Mouse (Mus musculus) telencephalon, adult 2 months (tissue): ENCODE data around the gene Mettl7a3.

Source experiments
- DNase-seq: peaks from one replicate; pipeline ENCODE4 v3.0.0-alpha.2; 2011; ENCODE audit warnings: low read depth, low spot score

Mettl7a3 gene

DNA sequence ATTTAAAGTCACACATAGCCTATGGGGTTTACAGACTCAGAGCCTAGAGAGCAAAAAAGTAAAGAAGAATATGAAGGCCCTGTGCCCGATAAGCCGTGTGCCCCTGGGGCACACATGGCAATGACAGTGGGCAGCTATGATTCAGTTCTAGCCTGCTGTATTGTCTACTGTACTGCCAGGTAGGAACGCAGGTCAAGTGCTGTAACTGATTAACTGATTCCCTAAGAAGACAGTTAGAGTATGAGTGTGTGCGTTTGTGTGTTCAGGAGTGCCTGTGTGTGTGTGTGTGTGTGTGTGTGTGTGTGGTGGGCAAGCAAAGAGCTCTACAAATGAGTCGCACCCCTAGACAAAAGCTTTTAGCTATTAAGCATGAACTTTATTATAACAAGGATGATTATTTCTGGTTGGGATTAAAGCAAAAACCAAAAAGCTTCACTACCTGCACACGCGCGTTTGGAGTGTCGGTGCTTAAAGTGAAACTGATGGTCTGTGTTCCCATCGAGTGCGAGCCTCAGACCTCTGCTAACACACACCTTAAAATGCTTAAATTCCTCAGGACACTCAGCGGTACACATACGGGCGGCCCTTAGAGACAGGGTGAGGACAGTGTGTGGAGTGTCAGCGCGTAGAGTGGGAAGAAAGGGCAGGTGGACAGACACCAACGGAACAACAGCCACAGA lies 53.0 kb downstream of the Mettl7a3 start:
- DNase-seq = no peak

DNA sequence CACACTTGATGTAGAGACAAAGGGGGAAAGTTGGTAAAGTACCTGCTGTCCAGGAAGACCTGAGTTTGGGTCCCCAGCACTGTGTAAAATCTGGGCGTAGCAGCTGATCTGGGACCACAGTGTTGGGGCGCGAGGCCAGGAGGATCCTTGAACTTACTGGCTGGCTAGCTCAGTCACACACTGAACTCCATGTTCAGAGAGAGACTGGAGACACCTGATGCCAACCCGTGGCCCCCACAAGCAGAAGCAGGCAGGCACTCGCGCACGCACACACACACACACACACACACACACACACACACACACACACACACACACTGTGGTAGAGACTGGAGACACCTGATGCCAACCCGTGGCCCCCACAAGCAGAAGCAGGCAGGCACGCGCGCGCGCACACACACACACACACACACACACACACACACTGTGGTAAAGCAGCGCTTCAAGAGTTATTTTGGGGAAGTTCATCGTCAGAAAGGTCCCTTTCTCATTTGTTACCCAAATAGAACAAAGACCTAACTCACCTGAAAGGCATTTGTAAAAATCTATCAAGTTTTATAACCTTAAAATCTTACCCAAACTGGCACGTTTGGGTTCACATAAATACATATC lies 53.6 kb downstream of the Mettl7a3 start:
- DNase-seq = no peak

DNA sequence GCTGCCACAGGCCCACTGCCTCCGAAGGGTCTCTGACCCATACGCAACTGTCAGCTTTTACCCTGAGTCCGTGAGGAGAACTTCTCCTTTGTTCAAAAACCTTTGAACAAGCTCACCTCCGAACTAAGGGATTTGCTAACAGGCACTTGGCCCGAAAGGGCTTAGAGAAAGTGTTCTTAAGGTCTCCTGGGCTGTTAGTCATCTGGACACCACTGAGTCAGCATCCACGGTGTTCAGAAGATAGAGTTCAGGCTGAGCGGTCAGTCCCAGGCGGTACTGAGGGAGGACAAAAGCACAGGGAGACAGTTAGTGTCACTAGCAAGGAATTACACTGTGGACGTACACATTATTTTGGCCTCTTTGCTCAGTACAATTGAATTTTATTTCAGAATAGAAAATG lies 54.2 kb downstream of the Mettl7a3 start:
- no peak for DNase-seq
